Mouse (Mus musculus) liver, postnatal 0 days (tissue): ENCODE results near the gene Mycl. TPM values are rescaled to one million over a fixed set of nuclear protein-coding genes. Genes with fewer than 3 reads are reported as not detected.
"Not testable (repeated sequence)": the region's sequence is repeated elsewhere in the genome, so short reads cannot be mapped to it uniquely, and the experiment has no call there.

Experiments used
- ATAC-seq: fragments of 200-750 bp; cut with Nextera tagmentation; 2 replicates; pipeline ENCODE4 v1.8.0; 2017; ENCODE audit warnings: mild to moderate bottlenecking, moderate library complexity
- DNase-seq: peaks from one replicate; pipeline ENCODE4 v3.0.0-alpha.2; 2016
- H3K27ac ChIP-seq: fragments of 300-500 bp; sonication (generic); 2 replicates; pipeline ENCODE4 v1.5.1; 2014; ENCODE audit warnings: antibody characterized with exemption, moderate library complexity, mild to moderate bottlenecking, low read depth
- H3K27me3 ChIP-seq: fragments of 300-500 bp; sonication (generic); 2 replicates; pipeline ENCODE4 v1.6.1; 2014; ENCODE audit warnings: low read length, control low read depth, mixed read lengths; ENCODE audit not compliant: insufficient read depth
- H3K36me3 ChIP-seq: fragments of 300-500 bp; sonication (generic); replicated peaks from 2 replicates; pipeline ENCODE4 v1.6.1; 2014; ENCODE audit warnings: mild to moderate bottlenecking, control low read depth, low read length, moderate library complexity, mixed read lengths; ENCODE audit not compliant: insufficient read depth
- H3K4me1 ChIP-seq: fragments of 300-500 bp; sonication (generic); 2 replicates; pipeline ENCODE4 v1.6.1; 2014; ENCODE audit warnings: antibody characterized with exemption, mild to moderate bottlenecking, control low read depth; ENCODE audit not compliant: insufficient read depth
- H3K4me2 ChIP-seq: fragments of 300-500 bp; sonication (generic); 2 replicates; pipeline ENCODE4 v1.6.1; 2014; ENCODE audit warnings: low read depth, mild to moderate bottlenecking, low read length, moderate library complexity, mixed read lengths
- H3K4me3 ChIP-seq: fragments of 300-500 bp; sonication (generic); 2 replicates; pipeline ENCODE4 v1.5.1; 2014; ENCODE audit warnings: low read depth, low read length
- H3K9ac ChIP-seq: fragments of 300-500 bp; sonication (generic); replicated peaks from 2 replicates; pipeline ENCODE4 v1.6.1; 2014; ENCODE audit warnings: mild to moderate bottlenecking, moderate library complexity
- H3K9me3 ChIP-seq: fragments of 300-500 bp; sonication (generic); 2 replicates; pipeline ENCODE4 v1.6.1; 2016; ENCODE audit warnings: mild to moderate bottlenecking, control low read depth, low read length, mixed read lengths
- CTCF ChIP-seq: sonication (generic); IDR thresholded peaks from 2 replicates; pipeline ENCODE4 v1.5.1; 2016; ENCODE audit warnings: antibody characterized with exemption, low read depth
- EP300 ChIP-seq: IDR thresholded peaks from 2 replicates; pipeline ENCODE4 v1.6.1; 2016; ENCODE audit warnings: antibody characterized with exemption, low read depth, mild to moderate bottlenecking
- WGBS: fragments of 180-500 bp; shearing (Covaris S2); extraction: QIAGEN DNeasy Blood & Tissue Kit; methylation state at CpG from one replicate; pipeline ENCODE4 v1.1.7; 2014; ENCODE audit not compliant: insufficient replicate concordance; 5-methylcytosine and 5-hydroxymethylcytosine counted together
- polyA plus RNA-seq: library from polyadenylated mRNA; unstranded; fragments of >200 nt; fragmentation: Nextera tagmentation; extraction: Ambion mirVana; gene quantifications from 2 replicates; pipeline ENCODE4 v1.2.1, GENCODE M21; 2015

The Mycl gene
- polyA plus RNA-seq, 1 experiment from 2014 or later = 1.2 TPM

DNA sequence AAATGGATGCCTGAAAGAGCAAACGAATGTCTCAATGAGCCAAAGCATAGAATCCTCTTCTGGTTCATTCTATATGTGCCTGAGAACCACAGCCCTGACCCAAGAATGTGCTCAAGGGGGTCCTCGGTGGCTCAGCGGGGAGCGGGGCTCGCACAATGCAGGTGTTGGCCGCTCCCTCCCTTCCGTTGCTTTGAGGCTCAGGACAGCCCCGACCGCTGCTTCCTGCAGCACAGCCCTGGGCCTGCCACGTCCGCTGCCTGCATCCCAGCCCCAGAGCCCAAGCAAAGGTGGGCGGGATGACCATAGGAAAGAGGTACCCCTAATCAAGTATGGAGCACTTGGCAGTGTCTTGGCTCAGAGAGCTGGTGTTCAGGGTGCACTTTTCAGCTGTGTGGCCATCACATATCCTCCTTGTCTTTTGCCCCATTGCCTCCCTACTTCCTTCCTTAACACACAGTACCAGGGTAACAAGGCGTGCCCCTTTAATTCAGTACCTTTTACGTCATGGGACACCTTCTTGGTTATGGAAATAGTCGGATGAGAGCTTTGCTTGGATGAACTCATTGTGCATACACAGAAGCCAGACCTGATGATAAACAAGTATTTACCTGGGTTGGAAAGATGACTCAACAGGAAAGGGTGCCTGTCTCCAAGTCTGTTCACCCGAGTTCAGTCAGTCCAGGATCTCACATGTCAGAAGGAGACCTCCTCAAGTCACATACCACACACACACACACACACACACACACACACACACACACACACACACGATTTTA, 11.8 kb upstream of the Mycl start:
- DNase-seq (no peak), ATAC-seq (0 out of 2 replicates have a peak, but pooled peaks have one; percentile 23)
- Histone ChIP-seq H3K9me3 (no peaks in the 10 kb centered on the region), H3K27me3 (peaks cover 17% of the 10 kb centered on the region), H3K4me3 (0 out of 2 replicates have a peak overlapping the region, but pooled peaks have one; percentile 10), H3K27ac (no peak overlapping the region), H3K4me1 (no peaks in the 10 kb centered on the region), H3K36me3 (no peaks in the 10 kb centered on the region), H3K4me2 (peak overlapping the region; percentile 40), H3K9ac (no peak overlapping the region)
- WGBS = 18% methylated on average over 17 of the region's 17 CpGs
- no peak for TF ChIP-seq CTCF
- no peak for TF ChIP-seq EP300

DNA sequence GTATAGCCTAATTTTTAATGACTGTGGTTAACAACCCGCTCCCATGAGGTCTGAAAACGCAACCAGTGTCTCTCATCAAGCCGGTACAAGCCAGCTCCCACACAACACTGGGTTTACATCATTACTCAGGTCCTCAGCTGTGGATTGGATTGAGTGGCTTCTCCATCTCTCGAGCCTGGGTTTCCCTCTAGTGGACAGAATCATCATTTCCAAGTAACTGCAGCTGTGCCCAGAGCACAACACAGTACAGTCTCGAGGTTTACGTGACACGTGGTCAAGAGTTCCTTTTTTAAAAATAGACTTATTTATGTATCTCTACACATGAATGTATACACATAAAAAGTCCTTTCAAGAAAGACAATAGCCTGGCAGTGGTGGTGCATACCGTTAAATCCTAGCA, 10.3 kb upstream of the Mycl start:
- ATAC-seq (peak; percentile 86), DNase-seq (peak; percentile 44)

DNA sequence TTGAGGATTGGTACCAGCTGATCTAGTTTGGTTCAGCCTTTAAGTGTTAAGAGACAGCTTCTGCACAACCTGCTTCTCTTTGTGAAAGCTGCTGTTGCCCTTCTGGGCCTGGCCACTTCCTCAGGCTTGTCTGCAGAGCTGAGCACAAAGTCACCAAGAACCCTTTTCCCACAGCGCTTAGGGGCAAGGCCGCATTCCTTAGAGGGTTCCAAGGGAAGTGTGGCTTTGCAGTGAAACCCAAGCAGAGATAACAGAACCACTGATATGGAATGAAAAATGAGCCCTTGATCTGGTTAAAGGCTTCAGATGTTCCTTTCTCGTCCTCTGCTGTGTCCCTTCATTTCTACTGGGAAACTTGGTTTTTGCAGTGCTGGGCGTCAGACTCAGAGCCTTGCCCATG, 8.0 kb upstream of the Mycl start:
- H3K36me3 ChIP-seq = no peaks in the 10 kb centered on the region
- H3K27ac ChIP-seq = no peak overlapping the region
- H3K4me1 ChIP-seq = no peaks in the 10 kb centered on the region
- TF ChIP-seq EP300 = no peak
- no peak for TF ChIP-seq CTCF
- H3K27me3 ChIP-seq = peaks cover 13% of the 10 kb centered on the region
- H3K4me2 ChIP-seq = no peak overlapping the region
- H3K9ac ChIP-seq = no peak overlapping the region
- DNase-seq = no peak
- H3K9me3 ChIP-seq = no peaks in the 10 kb centered on the region
- WGBS = 53% methylated on average over 4 of the region's 4 CpGs
- ATAC-seq = no peak
- H3K4me3 ChIP-seq = no peak overlapping the region

More for the DNA sequence above, 10.3 kb upstream of the Mycl start:
- no peaks in the 10 kb centered on the region for H3K36me3 ChIP-seq
- H3K27me3 ChIP-seq = peaks cover 17% of the 10 kb centered on the region
- H3K4me2 ChIP-seq = no peak overlapping the region
- WGBS = 23% methylated on average over 8 of the region's 8 CpGs
- H3K9me3 ChIP-seq = no peaks in the 10 kb centered on the region
- no peak overlapping the region for H3K9ac ChIP-seq
- H3K4me3 ChIP-seq = no peak overlapping the region
- no peak for TF ChIP-seq EP300
- peak; percentile 90 for TF ChIP-seq CTCF
- H3K27ac ChIP-seq = no peak overlapping the region
- no peaks in the 10 kb centered on the region for H3K4me1 ChIP-seq

DNA sequence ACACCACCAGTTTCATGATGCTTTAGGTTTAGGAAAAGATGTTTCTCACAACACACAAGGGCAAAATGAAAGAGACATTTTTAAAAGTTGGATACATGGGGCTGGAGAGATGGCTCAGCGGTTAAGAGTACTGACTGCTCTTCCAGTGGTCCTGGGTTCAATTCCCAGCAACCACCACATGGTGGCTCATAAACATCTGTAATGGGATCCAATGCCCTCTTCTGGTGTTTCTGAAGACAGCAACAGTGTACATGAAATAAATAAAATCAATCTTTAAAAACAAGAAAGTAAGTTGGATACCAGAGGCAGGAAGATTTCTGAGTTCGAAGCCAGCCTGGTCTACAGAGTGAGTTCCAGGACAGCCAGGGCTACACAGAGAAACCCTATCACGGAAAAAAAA, 7.4 kb upstream of the Mycl start:
- not testable (repeated sequence) for DNase-seq, H3K4me1 ChIP-seq

DNA sequence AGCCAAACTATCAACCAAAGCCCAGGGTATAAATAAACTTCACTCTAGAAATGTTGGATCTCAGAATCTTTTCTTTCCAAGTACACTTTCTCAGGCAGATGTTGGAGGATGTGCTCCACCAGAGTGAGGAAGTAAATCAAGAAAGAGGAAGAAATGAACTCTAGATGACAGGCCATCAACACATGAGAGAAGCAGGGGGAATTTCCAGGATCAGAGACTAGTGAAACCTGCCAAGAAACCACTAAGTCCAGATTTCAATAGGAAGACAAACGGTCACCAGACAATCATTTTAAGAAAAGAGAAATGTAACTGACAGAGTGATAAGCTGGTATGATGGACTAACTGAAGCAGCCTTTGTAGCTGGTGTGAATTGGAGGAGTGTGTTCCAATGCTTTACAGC, 4.3 kb upstream of the Mycl start:
- TF ChIP-seq EP300 (no peak), CTCF (no peak)
- H3K4me1 ChIP-seq = no peaks in the 10 kb centered on the region; the same call in 1 of the 2 replicates
- 39% methylated on average over 1 of the region's 1 CpGs for WGBS
- H3K4me3 ChIP-seq = no peak overlapping the region
- no peak for ATAC-seq
- peaks cover 14% of the 10 kb centered on the region for H3K27me3 ChIP-seq
- H3K9me3 ChIP-seq = no peaks in the 10 kb centered on the region
- DNase-seq = no peak
- no peak overlapping the region for H3K4me2 ChIP-seq
- no peak overlapping the region for H3K9ac ChIP-seq
- H3K27ac ChIP-seq = no peak overlapping the region
- H3K36me3 ChIP-seq = no peaks in the 10 kb centered on the region

More for the DNA sequence above, 7.4 kb upstream of the Mycl start:
- WGBS = 48% methylated on average over 3 of the region's 3 CpGs
- ATAC-seq, H3K4me2 ChIP-seq, H3K9me3 ChIP-seq, H3K27ac ChIP-seq, H3K4me3 ChIP-seq, H3K36me3 ChIP-seq, H3K9ac ChIP-seq: not testable (repeated sequence)
- H3K27me3 ChIP-seq = peaks cover 13% of the 10 kb centered on the region
- TF ChIP-seq CTCF = peak; percentile 52

DNA sequence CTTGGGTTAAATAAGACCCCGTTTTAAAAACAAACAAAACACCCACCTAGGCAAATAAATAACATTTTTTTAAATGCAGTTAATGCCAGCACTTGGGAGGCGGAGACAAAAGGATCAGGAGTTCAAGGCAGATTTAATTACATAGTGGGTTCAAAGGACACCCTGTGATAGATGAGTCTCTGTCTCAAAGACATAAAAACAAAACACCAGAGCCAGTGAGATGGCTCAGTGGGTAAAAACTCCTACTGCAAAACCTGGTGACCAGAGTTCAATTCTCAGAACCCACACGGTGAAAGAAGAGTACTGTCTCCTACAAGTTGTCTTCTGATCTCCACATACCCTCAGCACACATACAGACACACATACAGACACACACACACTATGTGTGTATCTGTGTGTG, 3.2 kb upstream of the Mycl start:
- DNase-seq (no peak), ATAC-seq (no peak)
- Histone ChIP-seq H3K27ac (no peak overlapping the region), H3K9me3 (no peaks in the 10 kb centered on the region), H3K4me3 (no peak overlapping the region), H3K36me3 (no peaks in the 10 kb centered on the region), H3K4me1 (peaks cover 4% of the 10 kb centered on the region; the same call in 1 of the 2 replicates), H3K27me3 (peaks cover 23% of the 10 kb centered on the region), H3K9ac (no peak overlapping the region), H3K4me2 (no peak overlapping the region)
- 67% methylated on average over 3 of the region's 3 CpGs for WGBS
- TF ChIP-seq EP300 (no peak), CTCF (no peak)
